Mouse (Mus musculus): ENCODE results near the gene Atp8a1. TPM values are rescaled to one million over a fixed set of nuclear protein-coding genes. Genes with fewer than 3 reads are reported as not detected.
A peak's percentile ranks its signal among the peaks of the same experiment; 100 is the strongest.

Atp8a1 gene
- total RNA-seq, 2 experiments from 2014 or later: 15.8 to 25.7 TPM

- DNase-seq: no peak
Observed at GRCm38 (mm10) chr5:67631261-67631660, 216.0 kb downstream of the Atp8a1 start.

GRCm38 (mm10) chr5:67629861-67630260 lies 217.4 kb downstream of the Atp8a1 start:
- no peak for DNase-seq

GRCm38 (mm10) chr5:67629440-67629839 lies 217.8 kb downstream of the Atp8a1 start:
- no peak for DNase-seq

- DNase-seq: no peak
Observed at GRCm38 (mm10) chr5:67628180-67628940, 218.9 kb downstream of the Atp8a1 start.

GRCm38 (mm10) chr5:67621230-67621629 lies 226.0 kb downstream of the Atp8a1 start:
- DNase-seq: no peak

- no peak for DNase-seq
Observed at GRCm38 (mm10) chr5:67609520-67609837, 237.8 kb downstream of the Atp8a1 start.

- no peak for DNase-seq
Observed at GRCm38 (mm10) chr5:67608674-67609519, 238.3 kb downstream of the Atp8a1 start.

- DNase-seq: peak; percentile 51 to 59
Observed at GRCm38 (mm10) chr5:67607804-67608673, 239.2 kb downstream of the Atp8a1 start, which contains the start of gene Shisa3. TSS of gene Shisa3 (plus strand) at chr5:67607882.

- DNase-seq: no peak
Observed at GRCm38 (mm10) chr5:67606916-67607803, 240.1 kb downstream of the Atp8a1 start.

GRCm38 (mm10) chr5:67605951-67606350 lies 241.3 kb downstream of the Atp8a1 start:
- no peak for DNase-seq

- DNase-seq: no peak
Observed at GRCm38 (mm10) chr5:67599935-67600334, 247.3 kb downstream of the Atp8a1 start.

GRCm38 (mm10) chr5:67595629-67596028 lies 251.6 kb downstream of the Atp8a1 start:
- DNase-seq: no peak

- no peak for DNase-seq
Observed at GRCm38 (mm10) chr5:67595070-67595469, 252.2 kb downstream of the Atp8a1 start.

- DNase-seq: peak; percentile 2 to 7
Observed at GRCm38 (mm10) chr5:67579725-67580633, 267.3 kb downstream of the Atp8a1 start.

- no peak for DNase-seq
Observed at GRCm38 (mm10) chr5:67575705-67576104, 271.5 kb downstream of the Atp8a1 start.

GRCm38 (mm10) chr5:67574039-67574438 lies 273.2 kb downstream of the Atp8a1 start:
- no peak for DNase-seq

- DNase-seq: no peak
Observed at GRCm38 (mm10) chr5:67572552-67573155, 274.6 kb downstream of the Atp8a1 start.

Data from adrenal gland, postnatal 36 days (tissue).